Mouse (Mus musculus) forebrain, embryonic 16.5 days (tissue): ENCODE results near the gene Olfr424. TPM values are rescaled to one million over a fixed set of nuclear protein-coding genes. Genes with fewer than 3 reads are reported as not detected.

ENCODE experiments used
- ATAC-seq: fragments of 200-750 bp; cut with Nextera tagmentation; 2 replicates; pipeline ENCODE4 v1.8.0; 2017; ENCODE audit warnings: mild to moderate bottlenecking, moderate library complexity
- H3K27ac ChIP-seq: fragments of 300-500 bp; sonication (generic); 2 replicates; pipeline ENCODE4 v1.5.1; 2014; ENCODE audit warnings: low read length, control low read depth
- H3K27me3 ChIP-seq: fragments of 300-500 bp; sonication (generic); replicated peaks from 2 replicates; pipeline ENCODE4 v1.6.1; 2014; ENCODE audit warnings: low read length; ENCODE audit not compliant: control insufficient read depth, insufficient read depth
- H3K36me3 ChIP-seq: fragments of 300-500 bp; sonication (generic); 2 replicates; pipeline ENCODE4 v1.6.1; 2014; ENCODE audit not compliant: control insufficient read depth, insufficient read depth
- H3K4me1 ChIP-seq: fragments of 300-500 bp; sonication (generic); replicated peaks from 2 replicates; pipeline ENCODE4 v1.6.1; 2014; ENCODE audit warnings: low read length; ENCODE audit not compliant: control insufficient read depth, insufficient read depth
- H3K4me2 ChIP-seq: fragments of 300-500 bp; sonication (generic); 2 replicates; pipeline ENCODE4 v1.6.1; 2014; ENCODE audit warnings: mild to moderate bottlenecking, low read length, control low read depth
- H3K4me3 ChIP-seq: fragments of 300-500 bp; sonication (generic); replicated peaks from 2 replicates; pipeline ENCODE4 v1.5.1; 2014; ENCODE audit warnings: mild to moderate bottlenecking, low read length, control low read depth
- H3K9ac ChIP-seq: fragments of 300-500 bp; sonication (generic); replicated peaks from 2 replicates; pipeline ENCODE4 v1.6.1; 2014; ENCODE audit warnings: low read depth, low read length, control low read depth
- H3K9me3 ChIP-seq: fragments of 300-500 bp; sonication (generic); 2 replicates; pipeline ENCODE4 v1.6.1; 2016; ENCODE audit warnings: low read length; ENCODE audit not compliant: control insufficient read depth
- WGBS: fragments of 180-500 bp; shearing (Covaris S2); extraction: QIAGEN DNeasy Blood & Tissue Kit; methylation state at CpG from one replicate; pipeline ENCODE4 v1.1.7; 2014; 5-methylcytosine and 5-hydroxymethylcytosine counted together
- polyA plus RNA-seq: library from polyadenylated mRNA; unstranded; fragments of >200 nt; fragmentation: Nextera tagmentation; extraction: Ambion mirVana; gene quantifications from 2 replicates; pipeline ENCODE4 v1.2.1, GENCODE M21; 2015

The Olfr424 gene
- polyA plus RNA-seq, 1 experiment from 2014 or later, result not detected

- H3K9ac ChIP-seq, result no peak overlapping the region
- no peaks in the 10 kb centered on the region for H3K36me3 ChIP-seq
- H3K4me2 ChIP-seq, result no peak overlapping the region
- H3K9me3 ChIP-seq, result no peaks in the 10 kb centered on the region
- no peak overlapping the region for H3K4me3 ChIP-seq
- H3K27me3 ChIP-seq, result no peaks in the 10 kb centered on the region
- 94% methylated on average over 3 of the region's 3 CpGs for WGBS
- no peak for ATAC-seq
- H3K4me1 ChIP-seq, result no peaks in the 10 kb centered on the region
- H3K27ac ChIP-seq, result no peak overlapping the region
Observed at GRCm38 (mm10) chr1:174157622-174158021, 26.3 kb downstream of the Olfr424 start.

DNA sequence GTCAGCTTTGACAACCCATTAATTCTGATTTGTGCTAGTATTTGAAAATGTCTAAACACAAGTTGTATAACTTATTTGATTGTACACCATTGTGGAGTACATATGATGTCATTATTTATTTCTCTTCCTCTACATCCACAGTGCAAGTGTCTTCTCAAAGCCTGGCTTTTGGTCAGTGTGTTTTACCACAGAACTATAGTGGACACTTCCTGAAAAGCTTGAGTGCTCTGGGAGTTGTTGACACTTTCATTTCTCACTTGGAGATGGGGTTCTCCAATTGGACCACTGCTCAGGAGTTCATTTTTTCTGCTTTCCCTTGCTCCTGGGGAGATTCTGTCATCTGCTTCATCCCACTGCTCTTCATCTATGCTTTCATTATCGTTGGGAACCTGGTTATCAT is 27.2 kb downstream of the Olfr424 start:
- Histone ChIP-seq H3K27ac (no peak overlapping the region), H3K9me3 (no peaks in the 10 kb centered on the region), H3K27me3 (no peaks in the 10 kb centered on the region), H3K36me3 (no peaks in the 10 kb centered on the region), H3K4me1 (no peaks in the 10 kb centered on the region), H3K4me3 (no peak overlapping the region), H3K9ac (no peak overlapping the region), H3K4me2 (no peak overlapping the region)
- 86% methylated on average over 1 of the region's 1 CpGs for WGBS
- no peak for ATAC-seq

- Histone ChIP-seq H3K4me2 (no peak overlapping the region), H3K9me3 (no peaks in the 10 kb centered on the region), H3K36me3 (no peaks in the 10 kb centered on the region), H3K4me1 (no peaks in the 10 kb centered on the region), H3K9ac (no peak overlapping the region), H3K4me3 (no peak overlapping the region), H3K27ac (no peak overlapping the region), H3K27me3 (no peaks in the 10 kb centered on the region)
- no peak for ATAC-seq
- WGBS, result 93% methylated on average over 10 of the region's 10 CpGs
Observed at GRCm38 (mm10) chr1:174159095-174159494, 27.8 kb downstream of the Olfr424 start.

DNA sequence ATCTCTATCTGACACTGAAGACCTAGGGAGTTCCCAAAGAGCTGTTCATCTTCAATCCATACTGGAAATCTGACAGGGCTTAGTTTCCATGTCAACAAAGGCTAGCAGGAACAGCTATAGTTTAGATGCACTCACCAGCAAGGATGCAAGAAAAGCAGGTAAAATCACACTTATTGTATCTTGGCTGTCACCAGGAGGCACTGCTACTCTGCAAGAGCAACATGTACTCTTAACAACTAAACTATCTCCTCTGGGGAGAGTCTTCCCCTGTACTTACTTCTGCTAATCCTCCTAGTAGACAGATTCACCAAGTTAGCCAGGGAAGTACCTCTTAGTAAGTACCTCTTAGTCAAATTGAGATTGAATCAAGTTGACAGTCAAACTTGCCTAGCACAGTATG is 37.7 kb downstream of the Olfr424 start:
- no peak overlapping the region for H3K9ac ChIP-seq
- no peaks in the 10 kb centered on the region for H3K36me3 ChIP-seq
- no peaks in the 10 kb centered on the region for H3K4me1 ChIP-seq
- no peak for ATAC-seq
- no peaks in the 10 kb centered on the region for H3K27me3 ChIP-seq
- no peak overlapping the region for H3K27ac ChIP-seq
- H3K4me3 ChIP-seq, result no peak overlapping the region
- H3K9me3 ChIP-seq, result no peaks in the 10 kb centered on the region
- no peak overlapping the region for H3K4me2 ChIP-seq

- WGBS, result 84% methylated on average over 5 of the region's 5 CpGs
- no peak overlapping the region for H3K27ac ChIP-seq
Observed at GRCm38 (mm10) chr1:174170706-174171501, 39.6 kb downstream of the Olfr424 start.

GRCm38 (mm10) chr1:174171537-174171936 is 40.2 kb downstream of the Olfr424 start:
- ATAC-seq, result no peak
- Histone ChIP-seq H3K36me3 (no peaks in the 10 kb centered on the region), H3K27ac (no peak overlapping the region), H3K27me3 (no peaks in the 10 kb centered on the region), H3K4me2 (no peak overlapping the region), H3K9ac (no peak overlapping the region), H3K4me3 (no peak overlapping the region), H3K4me1 (no peaks in the 10 kb centered on the region), H3K9me3 (no peaks in the 10 kb centered on the region)
- 60% methylated on average over 2 of the region's 2 CpGs for WGBS

More at GRCm38 (mm10) chr1:174170706-174171501, 39.6 kb downstream of the Olfr424 start:
- no peak for ATAC-seq
- H3K4me1 ChIP-seq, result no peaks in the 10 kb centered on the region
- H3K9ac ChIP-seq, result no peak overlapping the region
- no peak overlapping the region for H3K4me3 ChIP-seq
- no peak overlapping the region for H3K4me2 ChIP-seq
- no peaks in the 10 kb centered on the region for H3K36me3 ChIP-seq
- H3K9me3 ChIP-seq, result no peaks in the 10 kb centered on the region
- H3K27me3 ChIP-seq, result no peaks in the 10 kb centered on the region

GRCm38 (mm10) chr1:174172605-174173004 is 41.3 kb downstream of the Olfr424 start, which contains the start of gene Spta1:
Gene Spta1 (plus strand): TSS chr1:174172776.
- H3K4me1 ChIP-seq, result no peaks in the 10 kb centered on the region
- WGBS, result 19% methylated on average over 3 of the region's 3 CpGs
- H3K9me3 ChIP-seq, result no peaks in the 10 kb centered on the region

More at GRCm38 (mm10) chr1:174172605-174173004, 41.3 kb downstream of the Olfr424 start, which contains the start of gene Spta1:
- H3K36me3 ChIP-seq, result no peaks in the 10 kb centered on the region
- no peaks in the 10 kb centered on the region for H3K27me3 ChIP-seq
- no peak within 1 kb of the TSS for H3K4me3 ChIP-seq
- ATAC-seq, result no peak
- H3K9ac ChIP-seq, result no peak within 1 kb of the TSS
- H3K4me2 ChIP-seq, result no peak within 1 kb of the TSS
- H3K27ac ChIP-seq, result no peak within 1 kb of the TSS

Other genes starting within 250 kb of the Olfr424 start
- 0.24 and 0.37 TPM in 2 replicates for gene Ifi211, start 218.5 kb upstream of the Olfr424 start, polyA plus RNA-seq
- 3.1 and 4.6 TPM in 2 replicates for gene Mndal, start 189.0 kb upstream of the Olfr424 start, polyA plus RNA-seq
- gene Ifi203, start 188.8 kb upstream of the Olfr424 start, polyA plus RNA-seq, result 1.4 and 1.5 TPM in 2 replicates
- gene Ifi202b, start 148.8 kb upstream of the Olfr424 start, polyA plus RNA-seq, result not detected in 2 replicates
- not detected in 2 replicates for gene Ifi205, start 99.7 kb upstream of the Olfr424 start, polyA plus RNA-seq
- not detected in 2 replicates for gene Olfr433, start 90.8 kb upstream of the Olfr424 start, polyA plus RNA-seq
- not detected in 2 replicates for gene Olfr432, start 82.3 kb upstream of the Olfr424 start, polyA plus RNA-seq
- not detected in 2 replicates for gene Olfr430, start 64.9 kb upstream of the Olfr424 start, polyA plus RNA-seq
- gene Olfr429, start 47.2 kb upstream of the Olfr424 start, polyA plus RNA-seq, result not detected in 2 replicates
- gene Olfr427, start 34.6 kb upstream of the Olfr424 start, polyA plus RNA-seq, result not detected in 2 replicates
- not detected in 2 replicates for gene Olfr231, start 10.4 kb upstream of the Olfr424 start, polyA plus RNA-seq
- gene Olfr420, start 24.1 kb downstream of the Olfr424 start, polyA plus RNA-seq, result not detected in 2 replicates
- 0.13 and 0.16 TPM in 2 replicates for gene Spta1, start 41.3 kb downstream of the Olfr424 start, polyA plus RNA-seq
- gene Olfr419, start 120.5 kb downstream of the Olfr424 start, polyA plus RNA-seq, result not detected in 2 replicates
- not detected in 2 replicates for gene Mptx1, start 199.0 kb downstream of the Olfr424 start, polyA plus RNA-seq
- not detected in 2 replicates for gene Olfr417, start 233.6 kb downstream of the Olfr424 start, polyA plus RNA-seq